Mouse (Mus musculus): ENCODE measurements at regions not wholly inside any gene's neighbourhood (a gene's known extent, or its start where the extent isn't known, plus 50 kb on each side); places are given as distances from the start of the nearest gene placed in this dataset.

DNA sequence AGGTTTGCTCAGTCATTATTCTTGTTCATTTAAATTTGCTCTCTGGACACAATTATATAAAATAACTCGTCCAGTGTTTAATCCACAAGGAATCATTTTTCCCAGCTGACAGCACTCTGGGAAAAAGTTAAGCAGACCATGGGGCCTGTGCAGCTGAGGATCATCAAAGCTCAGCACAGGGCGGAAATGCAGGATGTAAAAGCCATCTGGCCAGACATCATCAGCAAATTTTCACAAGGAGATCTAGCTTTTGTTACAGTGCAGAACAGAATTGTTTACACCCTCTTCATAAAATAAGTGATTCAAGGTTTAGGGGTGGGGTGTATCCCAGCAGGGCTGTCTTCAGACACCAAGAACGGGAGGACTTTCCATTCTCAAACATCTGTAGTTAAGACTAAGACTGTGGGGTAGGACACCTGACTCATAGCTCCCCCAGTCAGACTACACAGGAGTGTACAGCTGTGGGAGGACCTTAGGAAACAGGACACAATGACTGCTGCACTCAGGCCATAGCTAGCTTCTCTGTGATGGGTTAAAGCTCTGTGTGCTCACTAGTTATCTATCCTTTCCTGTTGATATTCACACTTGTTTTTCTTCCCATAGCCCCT lies 87.3 kb upstream of the Pde3a start:
- no peak for ATAC-seq (ENCODE audit: low FRiP score, low read depth)
- Histone ChIP-seq H3K36me3 (no peaks in the 10 kb centered on the region), H3K9ac (replicated peaks) (no peak overlapping the region), H3K4me3 (no peak overlapping the region), H3K4me1 (no peaks in the 10 kb centered on the region), H3K9me3 (no peaks in the 10 kb centered on the region), H3K27ac (replicated peaks) (no peak overlapping the region), H3K27me3 (no peaks in the 10 kb centered on the region), H3K4me2 (replicated peaks) (no peak overlapping the region)
- 80% methylated on average over 3 of the region's 3 CpGs for WGBS

GRCm38 (mm10) chr6:141167270-141167669 lies 81.8 kb upstream of the Pde3a start:
- Histone ChIP-seq H3K4me2 (replicated peaks) (no peak overlapping the region), H3K27ac (replicated peaks) (no peak overlapping the region), H3K4me3 (no peak overlapping the region), H3K27me3 (no peaks in the 10 kb centered on the region), H3K9me3 (no peaks in the 10 kb centered on the region), H3K9ac (replicated peaks) (no peak overlapping the region), H3K36me3 (no peaks in the 10 kb centered on the region), H3K4me1 (no peaks in the 10 kb centered on the region)
- WGBS, result 85% methylated on average over 3 of the region's 3 CpGs
- no peak for ATAC-seq (ENCODE audit: low FRiP score, low read depth)

DNA sequence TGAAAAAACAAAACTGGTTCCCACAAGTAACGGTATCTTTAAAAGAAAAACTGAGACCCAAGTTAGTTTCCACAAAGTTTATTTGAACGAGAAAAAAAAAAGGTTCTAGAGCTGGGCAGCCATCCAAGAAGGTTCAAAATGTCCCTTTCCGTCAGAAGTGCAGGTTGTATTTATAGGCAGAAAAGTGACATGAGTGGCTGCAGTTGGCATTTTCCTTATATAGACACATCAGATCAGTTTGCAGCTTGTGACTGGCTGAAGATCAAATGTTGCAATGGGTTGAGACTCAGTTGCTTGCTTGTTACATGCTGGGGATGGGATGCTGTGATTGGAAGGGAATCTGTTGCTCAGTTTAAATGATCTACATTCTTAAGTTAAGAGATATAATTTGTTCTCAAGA lies 80.7 kb upstream of the Pde3a start:
- Histone ChIP-seq H3K9ac (replicated peaks) (no peak overlapping the region), H3K27ac (replicated peaks) (no peak overlapping the region), H3K4me1 (no peaks in the 10 kb centered on the region), H3K9me3 (no peaks in the 10 kb centered on the region), H3K4me3 (no peak overlapping the region), H3K4me2 (replicated peaks) (no peak overlapping the region), H3K27me3 (no peaks in the 10 kb centered on the region), H3K36me3 (no peaks in the 10 kb centered on the region)
- WGBS, result 83% methylated on average over 3 of the region's 3 CpGs
- no peak for ATAC-seq (ENCODE audit: low FRiP score, low read depth)

- H3K36me3 ChIP-seq, result no peaks in the 10 kb centered on the region
- H3K27ac ChIP-seq (replicated peaks), result no peak overlapping the region
- peak; percentile 68 for ATAC-seq (ENCODE audit: low FRiP score, low read depth)
- H3K9me3 ChIP-seq, result no peaks in the 10 kb centered on the region
- H3K4me1 ChIP-seq, result no peaks in the 10 kb centered on the region
- H3K9ac ChIP-seq (replicated peaks), result no peak overlapping the region
- no peak overlapping the region for H3K4me3 ChIP-seq
- 31% methylated on average over 1 of the region's 1 CpGs for WGBS
- no peaks in the 10 kb centered on the region for H3K27me3 ChIP-seq
- H3K4me2 ChIP-seq (replicated peaks), result no peak overlapping the region
Measured at GRCm38 (mm10) chr6:141183782-141184181, 65.3 kb upstream of the Pde3a start.

DNA sequence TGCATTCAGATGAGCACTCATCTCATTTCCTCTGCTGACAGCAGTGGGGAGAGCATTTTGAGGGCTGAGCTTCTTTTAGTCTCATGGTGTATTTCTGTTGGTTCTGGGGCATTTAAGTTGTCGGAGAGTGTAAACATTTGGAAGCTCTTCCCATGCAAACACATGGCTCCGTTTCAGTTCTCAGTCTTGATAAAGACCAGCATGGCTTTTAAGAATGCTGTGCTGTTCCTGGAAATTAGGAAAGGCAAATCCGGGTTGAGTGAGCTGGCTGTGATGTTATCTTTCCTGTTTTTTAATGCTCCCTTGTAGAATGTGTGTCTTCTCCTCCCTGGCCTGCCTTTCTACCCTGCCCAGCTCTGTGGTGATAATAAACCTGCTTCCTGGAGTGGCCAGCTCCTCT lies 61.0 kb upstream of the Pde3a start:
- H3K4me1 ChIP-seq, result no peaks in the 10 kb centered on the region
- no peak overlapping the region for H3K27ac ChIP-seq (replicated peaks)
- H3K4me3 ChIP-seq, result no peak overlapping the region
- H3K9me3 ChIP-seq, result no peaks in the 10 kb centered on the region
- H3K9ac ChIP-seq (replicated peaks), result no peak overlapping the region
- H3K4me2 ChIP-seq (replicated peaks), result no peak overlapping the region
- H3K36me3 ChIP-seq, result no peaks in the 10 kb centered on the region
- no peak for ATAC-seq (ENCODE audit: low FRiP score, low read depth)
- WGBS, result 81% methylated on average over 3 of the region's 3 CpGs
- no peaks in the 10 kb centered on the region for H3K27me3 ChIP-seq

DNA sequence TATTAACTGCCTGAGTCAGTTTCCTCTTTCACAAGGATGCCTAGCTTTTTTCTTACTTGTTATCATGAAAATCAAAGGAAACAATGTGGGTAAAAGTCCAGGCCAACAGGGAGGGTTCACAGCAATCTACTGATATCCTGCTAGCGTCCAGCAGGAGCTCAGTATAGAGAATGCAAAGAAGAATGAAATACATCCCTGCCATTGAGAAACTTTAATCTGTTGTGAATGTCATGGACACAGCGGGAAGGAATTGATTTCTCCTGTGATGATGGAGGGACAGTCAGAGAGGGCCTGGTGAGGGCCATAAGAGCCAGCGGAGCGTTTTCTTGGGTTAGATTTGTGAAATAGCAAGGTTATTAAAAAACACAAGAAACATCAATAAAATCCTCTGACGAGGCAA lies 60.0 kb upstream of the Pde3a start:
- no peak overlapping the region for H3K4me2 ChIP-seq (replicated peaks)
- no peaks in the 10 kb centered on the region for H3K27me3 ChIP-seq
- H3K4me3 ChIP-seq, result no peak overlapping the region
- H3K4me1 ChIP-seq, result no peaks in the 10 kb centered on the region
- ATAC-seq (ENCODE audit: low FRiP score, low read depth), result no peak
- H3K9me3 ChIP-seq, result no peaks in the 10 kb centered on the region
- H3K27ac ChIP-seq (replicated peaks), result no peak overlapping the region
- no peak overlapping the region for H3K9ac ChIP-seq (replicated peaks)
- 55% methylated on average over 5 of the region's 5 CpGs for WGBS
- H3K36me3 ChIP-seq, result no peaks in the 10 kb centered on the region

DNA sequence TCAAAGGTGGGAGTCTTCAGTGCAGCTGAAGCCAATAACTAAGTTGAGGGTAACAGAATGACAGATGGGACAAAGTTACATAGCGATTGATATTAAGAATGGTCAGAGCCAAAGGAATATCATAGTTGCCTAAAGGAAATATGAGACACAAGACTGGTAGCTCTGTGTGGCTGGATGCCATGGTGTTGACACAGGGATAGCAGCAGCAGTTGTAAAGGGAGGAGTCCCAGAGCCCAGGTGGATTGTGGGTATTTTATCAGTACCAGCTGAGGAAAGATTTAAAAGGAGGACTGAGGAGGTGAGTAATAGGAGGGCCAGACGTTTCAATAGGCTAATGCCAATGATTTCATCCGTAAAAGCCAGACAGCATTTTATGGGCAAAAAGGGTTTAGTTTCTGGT lies 59.4 kb upstream of the Pde3a start:
- no peak overlapping the region for H3K9ac ChIP-seq (replicated peaks)

DNA sequence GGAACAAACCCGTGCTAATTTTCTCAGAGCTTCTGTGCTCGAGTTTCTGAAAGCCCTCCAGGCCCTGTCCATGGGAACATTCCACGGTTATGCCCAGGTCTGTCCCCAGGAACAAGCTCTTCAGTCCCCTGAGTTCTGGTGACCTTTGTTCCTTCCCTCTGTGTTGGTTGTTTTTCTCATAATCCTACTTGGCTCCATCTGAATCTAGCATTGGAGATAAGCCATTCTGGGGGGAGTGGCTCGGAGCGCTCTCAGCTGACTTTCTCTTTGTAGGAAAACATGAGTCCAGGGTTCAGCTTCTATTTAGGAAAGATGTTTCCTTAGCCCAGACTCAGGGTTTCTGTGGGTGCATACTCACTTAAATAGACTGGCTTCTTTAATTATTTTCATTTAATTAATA lies 58.7 kb upstream of the Pde3a start:
- no peak overlapping the region for H3K27ac ChIP-seq (replicated peaks)
- H3K36me3 ChIP-seq, result no peaks in the 10 kb centered on the region
- H3K4me2 ChIP-seq (replicated peaks), result no peak overlapping the region
- H3K9me3 ChIP-seq, result no peaks in the 10 kb centered on the region
- H3K9ac ChIP-seq (replicated peaks), result no peak overlapping the region
- no peaks in the 10 kb centered on the region for H3K27me3 ChIP-seq
- no peak for ATAC-seq (ENCODE audit: low FRiP score, low read depth)
- 78% methylated on average over 5 of the region's 5 CpGs for WGBS
- no peaks in the 10 kb centered on the region for H3K4me1 ChIP-seq
- no peak overlapping the region for H3K4me3 ChIP-seq

More for the DNA sequence above, 59.4 kb upstream of the Pde3a start:
- no peak overlapping the region for H3K27ac ChIP-seq (replicated peaks)
- H3K4me2 ChIP-seq (replicated peaks), result no peak overlapping the region
- no peaks in the 10 kb centered on the region for H3K36me3 ChIP-seq
- 76% methylated on average over 3 of the region's 3 CpGs for WGBS
- H3K9me3 ChIP-seq, result no peaks in the 10 kb centered on the region
- H3K27me3 ChIP-seq, result no peaks in the 10 kb centered on the region
- no peak overlapping the region for H3K4me3 ChIP-seq
- no peaks in the 10 kb centered on the region for H3K4me1 ChIP-seq
- no peak for ATAC-seq (ENCODE audit: low FRiP score, low read depth)

GRCm38 (mm10) chr6:141197501-141197900 lies 51.6 kb upstream of the Pde3a start:
- H3K9ac ChIP-seq (replicated peaks), result no peak overlapping the region
- H3K27ac ChIP-seq (replicated peaks), result no peak overlapping the region
- no peak overlapping the region for H3K4me3 ChIP-seq
- WGBS, result 97% methylated on average over 4 of the region's 4 CpGs
- H3K4me1 ChIP-seq, result no peaks in the 10 kb centered on the region
- H3K27me3 ChIP-seq, result no peaks in the 10 kb centered on the region
- no peak for ATAC-seq (ENCODE audit: low FRiP score, low read depth)
- H3K4me2 ChIP-seq (replicated peaks), result no peak overlapping the region
- no peaks in the 10 kb centered on the region for H3K36me3 ChIP-seq
- H3K9me3 ChIP-seq, result no peaks in the 10 kb centered on the region

All from midbrain, embryonic 12.5 days (tissue).